Mouse (Mus musculus) layer of hippocampus, postnatal 36 days (tissue): ENCODE measurements around the gene Cntn4. TPM values are rescaled to one million over a fixed set of nuclear protein-coding genes. Genes with fewer than 3 reads are reported as not detected.

Experiments
- DNase-seq, 2 experiments: peaks; one replicate each; pipeline ENCODE4 v3.0.0; 2022
- total RNA-seq, 2 experiments: library from RNA; stranded (reverse); gene quantifications; 2 replicates each; pipeline ENCODE4 v1.2.3; 2021

The Cntn4 gene
- total RNA-seq, 2 experiments from 2014 or later, result 22.0 to 24.1 TPM

DNA sequence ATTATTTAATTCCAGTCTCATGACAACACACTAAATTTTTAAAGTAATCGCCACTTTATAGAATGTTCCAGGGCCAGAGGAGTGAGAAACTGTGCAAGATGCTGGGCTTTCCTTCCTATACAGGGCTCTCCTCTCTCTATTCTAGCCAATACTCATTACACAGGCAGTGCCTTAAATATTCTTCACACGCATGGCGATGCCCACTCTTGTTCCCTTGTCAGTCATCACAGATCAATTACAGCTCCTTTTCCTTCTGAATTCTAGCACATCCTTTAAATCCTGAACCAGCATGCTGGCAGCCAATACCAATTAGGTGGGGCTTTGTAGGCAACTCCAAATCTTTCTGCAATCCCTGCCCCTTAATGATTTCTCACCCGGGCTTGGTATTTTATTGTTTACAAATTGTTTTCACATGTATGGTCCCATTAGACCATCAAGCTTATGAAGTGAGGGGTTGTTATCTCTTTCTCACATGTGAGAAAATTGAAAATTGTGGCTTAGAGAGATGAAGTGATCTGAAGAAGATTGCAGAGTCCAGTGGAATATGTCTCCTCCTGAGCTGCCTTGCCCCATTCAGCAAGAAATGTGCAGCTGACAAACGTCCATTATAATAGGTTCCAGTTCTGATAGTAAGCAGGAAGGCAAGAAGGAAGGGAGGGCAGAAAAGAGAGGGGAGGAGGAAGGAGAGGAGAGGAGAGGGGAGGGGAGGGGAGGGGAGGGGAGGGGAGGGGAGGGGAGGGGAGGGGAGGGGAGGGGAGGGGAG lies 789.0 kb downstream of the Cntn4 start:
- DNase-seq, result no peak

DNA sequence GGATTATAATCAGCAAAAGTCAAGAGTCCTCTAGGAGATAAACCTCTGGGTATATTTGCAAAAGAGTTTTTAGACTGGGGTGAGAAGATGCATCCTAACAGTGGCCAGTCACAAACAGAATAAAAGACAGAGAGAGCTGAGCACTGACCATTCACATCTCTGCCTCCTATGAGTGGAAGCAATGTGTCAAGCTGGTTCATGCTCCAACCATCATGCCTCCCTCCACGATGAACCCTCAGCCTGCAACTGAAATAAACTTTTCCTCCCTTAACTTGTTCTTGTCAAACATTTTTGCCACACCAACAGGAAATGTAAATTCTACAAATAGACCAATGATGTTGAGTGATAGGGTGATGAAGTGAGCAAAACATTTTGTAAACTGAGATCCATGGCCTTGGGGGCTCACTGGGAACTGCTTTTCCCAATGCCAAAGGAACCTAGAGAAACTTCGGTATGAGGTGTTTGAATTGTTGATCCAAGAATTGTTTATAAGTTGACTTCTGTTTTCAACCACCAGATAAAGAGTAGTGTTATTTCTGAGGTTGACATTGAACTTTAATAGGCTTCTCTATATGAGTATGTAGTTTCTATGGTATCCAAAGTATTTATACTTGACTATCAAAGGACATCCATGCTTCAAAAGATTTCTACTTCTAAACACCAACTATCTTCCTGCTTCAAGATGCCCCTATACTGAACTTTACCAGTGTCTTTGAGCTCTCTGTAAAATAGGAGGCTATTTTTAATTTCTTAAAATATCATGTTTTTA lies 794.6 kb downstream of the Cntn4 start:
- no peak for DNase-seq

DNA sequence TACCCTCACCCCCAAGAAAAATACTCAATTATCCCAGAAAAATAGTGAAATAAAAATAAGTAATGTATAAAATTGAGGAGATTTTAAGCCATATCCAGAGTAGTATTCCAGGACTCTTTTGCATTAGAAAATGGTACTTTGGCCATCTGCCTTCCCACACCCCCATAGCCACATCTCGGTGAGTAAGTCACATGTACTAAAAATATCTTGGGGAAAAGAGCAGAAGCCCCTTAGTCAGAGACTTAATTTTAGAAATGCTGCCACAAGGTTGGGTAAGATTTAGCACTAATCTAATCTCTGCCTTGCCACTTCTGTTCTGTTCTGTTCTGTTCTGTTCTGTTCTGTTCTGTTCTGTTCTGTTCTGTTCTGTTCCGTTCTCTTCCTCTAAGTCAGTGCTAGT lies 796.4 kb downstream of the Cntn4 start:
- no peak for DNase-seq

DNA sequence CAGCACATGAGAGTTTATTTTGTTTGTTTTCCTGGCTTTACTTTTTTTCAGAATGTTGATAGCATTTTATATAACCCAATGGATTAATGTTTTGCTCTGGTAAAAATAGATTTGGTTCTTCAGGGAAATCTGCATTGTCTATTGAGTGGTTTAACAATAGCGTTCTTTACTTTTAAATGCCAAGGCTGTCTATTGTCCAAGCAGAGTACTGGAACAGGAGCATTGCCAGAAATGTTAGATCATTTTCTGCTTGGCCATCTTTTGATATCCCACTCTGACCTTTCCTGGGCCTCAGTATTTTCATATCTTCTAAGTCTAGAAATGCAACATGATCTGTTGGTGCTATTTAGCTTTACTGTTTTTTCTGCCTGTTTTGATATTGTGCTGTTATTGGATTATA lies 804.1 kb downstream of the Cntn4 start:
- DNase-seq, result no peak

DNA sequence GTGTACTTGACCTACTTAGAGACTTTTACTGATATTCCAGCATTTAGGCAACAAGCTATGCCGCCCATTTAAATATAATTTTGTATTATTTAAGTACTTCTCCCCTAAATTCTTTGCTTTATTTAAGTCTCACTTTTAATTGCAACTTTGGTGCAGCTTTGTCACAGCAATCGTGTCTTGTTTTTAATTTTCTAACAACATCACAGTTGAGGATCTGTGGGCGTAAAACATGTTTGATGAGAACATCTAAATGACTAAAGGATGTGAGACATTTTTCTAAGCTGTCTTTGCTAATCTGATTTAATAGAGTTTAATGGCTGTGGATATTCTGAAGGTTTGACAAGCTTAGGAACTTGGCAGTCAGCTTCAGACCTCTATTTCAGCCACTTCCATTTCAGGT lies 818.8 kb downstream of the Cntn4 start:
- no peak for DNase-seq

DNA sequence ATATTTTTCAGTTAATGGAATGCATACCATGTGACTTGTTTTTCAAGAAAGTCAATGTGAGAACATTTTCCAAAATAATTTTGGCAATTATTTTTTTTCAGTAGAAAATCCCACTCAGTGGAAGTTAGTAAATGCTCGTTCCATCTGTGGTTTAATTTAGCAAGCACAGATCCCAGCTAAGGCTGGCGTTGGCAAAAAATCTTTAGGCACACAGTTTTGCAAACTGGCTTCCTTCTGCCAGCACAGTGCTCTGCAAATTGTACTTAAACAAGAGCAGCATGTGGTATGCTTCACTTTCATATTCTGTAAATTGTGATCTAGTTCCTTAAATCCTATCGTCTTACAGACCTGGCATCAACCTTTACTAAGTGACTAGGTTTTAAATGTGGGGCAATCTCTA lies 821.7 kb downstream of the Cntn4 start:
- DNase-seq, result peak; percentile 50 to 61

DNA sequence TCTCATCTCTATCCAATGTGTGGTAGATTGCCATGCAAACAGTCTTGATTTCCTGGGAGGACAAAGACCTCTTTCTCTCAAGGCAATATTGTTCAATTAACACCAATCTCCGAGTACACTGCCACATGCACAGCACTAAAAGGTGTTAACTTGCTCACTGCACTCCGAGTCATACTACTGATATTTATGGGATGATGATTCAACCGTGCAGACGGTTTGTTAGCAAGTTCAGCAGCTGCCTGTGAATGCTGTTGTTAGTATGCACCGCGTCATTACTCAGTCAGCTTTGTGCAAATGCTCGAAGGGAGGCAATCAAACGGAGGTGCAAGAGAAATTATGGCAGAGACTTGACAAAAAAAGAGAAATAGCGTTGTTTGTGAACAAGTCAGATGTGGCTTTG lies 826.5 kb downstream of the Cntn4 start:
- DNase-seq, result peak in 1 of 2 experiments; percentile 24

DNA sequence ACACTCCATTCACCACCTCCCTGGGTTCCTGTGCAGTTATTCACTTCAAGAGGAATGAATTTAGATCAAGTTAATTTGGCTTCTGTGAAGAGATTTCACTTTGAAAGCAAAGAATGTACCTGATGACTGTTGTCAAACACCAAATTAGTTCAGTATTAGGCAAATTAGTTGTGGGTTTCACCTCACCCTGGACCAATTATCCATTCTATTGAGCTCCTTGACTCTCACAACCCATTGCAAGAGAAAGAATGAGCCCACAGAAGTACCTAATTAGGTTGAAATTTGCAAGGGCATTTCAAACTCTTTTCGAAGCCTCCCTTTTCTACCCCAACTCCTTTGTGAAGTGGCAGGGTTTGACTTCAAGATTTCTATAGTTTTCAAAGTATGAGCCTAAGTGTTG lies 842.9 kb downstream of the Cntn4 start:
- DNase-seq, result no peak

DNA sequence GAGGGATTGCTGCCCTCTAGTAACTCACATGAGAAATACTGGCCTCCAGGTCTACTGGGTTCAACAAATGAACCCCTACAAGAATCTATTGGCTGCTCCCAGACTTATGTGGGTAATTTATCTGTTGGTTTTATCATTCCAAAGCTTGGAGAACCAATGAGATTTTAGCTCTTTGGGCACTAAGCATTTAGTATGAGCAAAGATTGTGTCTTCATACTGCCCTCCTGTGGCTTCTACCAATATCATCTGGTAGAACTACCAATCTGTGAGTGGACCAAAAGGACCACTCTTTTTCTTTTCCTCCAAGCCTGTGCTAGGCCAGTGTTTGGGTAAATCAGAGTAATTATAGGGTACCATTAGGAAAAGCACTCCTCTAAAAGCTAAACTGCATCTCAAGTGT lies 866.0 kb downstream of the Cntn4 start:
- DNase-seq, result no peak

DNA sequence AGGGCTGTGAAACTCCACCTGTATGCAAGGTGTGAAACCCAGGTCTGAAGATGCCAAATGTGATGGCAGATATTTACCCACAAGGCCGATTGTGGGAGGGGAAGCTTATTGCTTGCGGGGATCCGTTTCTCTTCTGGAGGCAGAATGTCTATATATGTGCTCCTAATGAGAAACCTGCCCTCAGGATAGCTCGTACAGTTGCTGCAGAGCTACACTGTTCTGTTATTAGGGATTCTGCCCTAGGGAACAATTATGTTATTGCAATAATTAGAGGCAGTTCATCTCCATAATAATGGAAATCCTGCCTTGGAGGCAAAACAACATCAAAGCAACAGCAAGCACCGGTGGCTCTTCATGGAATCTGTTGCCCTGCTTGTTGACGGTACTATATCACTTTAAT lies 884.2 kb downstream of the Cntn4 start:
- no peak for DNase-seq

DNA sequence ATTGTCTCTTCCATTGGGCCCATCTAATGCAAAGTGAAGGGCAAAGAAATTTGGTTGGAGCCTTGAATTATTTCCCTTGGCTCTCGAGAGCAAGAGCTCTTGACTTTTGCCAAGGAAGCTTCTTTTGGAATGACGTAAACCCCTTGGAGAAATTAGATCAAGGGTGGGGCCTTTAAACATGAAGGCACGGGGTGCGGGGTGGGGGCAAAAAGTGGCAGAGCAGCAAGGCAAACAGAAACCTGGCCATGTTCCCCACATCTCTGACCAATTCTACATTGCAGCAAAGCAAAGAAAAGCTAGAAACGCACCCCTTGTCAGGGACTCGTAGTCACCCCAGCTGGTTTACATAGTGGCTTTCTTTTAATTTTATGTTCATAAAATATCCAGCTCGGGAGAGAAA lies 887.9 kb downstream of the Cntn4 start:
- DNase-seq, result no peak

DNA sequence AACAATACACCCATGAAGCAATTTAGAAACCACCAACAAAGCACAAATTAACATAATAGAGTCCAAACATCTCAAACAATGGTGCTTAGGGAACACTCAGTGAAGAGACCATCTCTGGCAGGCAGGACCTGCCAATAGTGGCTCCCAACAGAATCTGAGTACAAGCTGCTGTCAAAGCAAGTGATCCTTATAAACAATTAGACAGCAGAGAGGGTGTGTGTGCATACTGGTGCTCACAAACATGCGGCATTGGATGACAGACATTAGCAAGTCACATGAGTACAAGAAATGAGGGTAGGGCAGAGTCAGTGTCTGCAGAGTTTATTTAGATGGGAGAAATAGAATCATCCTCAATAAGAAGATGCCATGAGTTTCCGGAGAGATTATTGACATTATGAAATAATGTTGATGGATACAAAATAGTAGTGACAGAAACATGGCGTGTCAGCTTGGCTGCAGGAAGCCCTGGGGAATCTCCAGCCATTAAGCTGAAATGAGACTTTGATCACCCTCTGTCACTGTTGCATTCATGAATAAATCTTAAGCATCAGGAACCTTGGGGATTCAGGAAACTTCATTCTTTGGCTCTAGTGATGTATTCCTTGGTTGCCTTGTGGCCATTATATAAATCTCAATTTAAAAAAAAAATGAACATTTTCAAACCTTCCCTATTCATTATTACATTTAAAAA lies 888.5 kb downstream of the Cntn4 start:
- no peak for DNase-seq

DNA sequence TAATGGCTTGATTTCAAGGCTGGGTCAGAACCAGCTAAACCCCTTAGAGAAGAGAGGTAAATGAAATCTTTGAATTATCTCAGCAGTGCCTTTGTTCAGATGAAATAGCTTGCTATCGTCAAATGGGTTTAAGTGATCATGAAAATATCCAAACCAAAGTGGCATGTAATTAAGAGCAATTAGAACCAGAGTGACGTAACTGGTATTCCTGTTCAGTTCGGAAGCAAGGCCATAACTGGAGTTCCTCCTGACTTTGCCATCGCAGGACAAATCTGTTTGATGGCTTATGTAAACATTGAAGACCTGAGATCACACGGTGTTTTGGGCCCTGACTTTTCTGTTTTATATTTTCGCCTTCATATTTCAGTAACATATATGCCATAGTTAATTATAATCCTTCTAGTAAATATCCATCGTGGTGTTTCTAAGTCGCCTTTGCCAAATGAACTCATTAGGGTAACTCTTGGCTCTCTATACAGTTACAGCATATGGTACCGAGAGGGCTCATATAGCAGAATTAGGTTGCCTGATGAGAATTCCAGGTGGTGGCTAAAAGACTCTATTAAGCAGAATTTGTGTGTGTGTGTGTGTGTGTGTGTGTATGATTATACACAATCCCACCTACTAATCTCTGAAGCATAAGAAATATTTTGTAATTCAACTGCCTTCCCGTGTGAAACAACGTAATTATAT lies 889.6 kb downstream of the Cntn4 start:
- DNase-seq, result no peak

DNA sequence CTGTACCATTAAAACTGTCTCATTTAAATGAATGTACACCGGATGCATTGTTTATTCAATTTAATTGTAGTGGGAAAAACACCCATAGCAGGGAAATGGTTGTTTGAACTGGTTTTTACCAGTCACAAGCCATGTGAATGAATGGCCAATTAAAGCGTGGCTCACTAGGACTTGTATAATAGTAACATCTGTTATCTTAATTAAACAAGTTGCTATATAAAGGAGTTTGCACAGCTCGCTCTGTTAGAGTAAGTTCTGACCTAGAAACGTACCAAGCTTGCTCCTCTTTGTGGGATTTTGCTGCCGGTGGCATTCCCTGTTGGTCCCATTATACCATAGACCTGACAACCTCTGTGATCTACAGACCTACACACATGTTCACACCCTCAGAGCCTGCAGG lies 902.7 kb downstream of the Cntn4 start:
- DNase-seq, result no peak

DNA sequence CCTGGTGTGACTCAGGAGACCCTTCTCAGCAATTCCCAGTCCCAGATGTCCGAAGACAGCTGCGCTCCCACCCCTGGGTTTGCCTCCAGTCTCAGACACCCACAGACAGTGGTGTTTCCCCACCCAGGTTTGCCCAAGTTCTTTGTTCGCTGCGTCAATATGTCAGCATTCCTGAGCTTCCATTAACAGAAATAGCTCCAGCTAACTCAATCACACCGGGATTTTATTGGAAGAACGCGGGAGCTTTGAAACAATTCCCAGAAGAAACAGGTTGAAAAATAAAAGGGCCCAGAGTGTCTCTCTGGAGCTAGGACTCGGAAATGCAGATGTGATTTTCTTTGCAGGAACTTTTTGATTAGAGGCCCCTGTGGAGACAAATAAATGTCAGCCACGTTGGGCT lies 916.3 kb downstream of the Cntn4 start:
- no peak for DNase-seq

DNA sequence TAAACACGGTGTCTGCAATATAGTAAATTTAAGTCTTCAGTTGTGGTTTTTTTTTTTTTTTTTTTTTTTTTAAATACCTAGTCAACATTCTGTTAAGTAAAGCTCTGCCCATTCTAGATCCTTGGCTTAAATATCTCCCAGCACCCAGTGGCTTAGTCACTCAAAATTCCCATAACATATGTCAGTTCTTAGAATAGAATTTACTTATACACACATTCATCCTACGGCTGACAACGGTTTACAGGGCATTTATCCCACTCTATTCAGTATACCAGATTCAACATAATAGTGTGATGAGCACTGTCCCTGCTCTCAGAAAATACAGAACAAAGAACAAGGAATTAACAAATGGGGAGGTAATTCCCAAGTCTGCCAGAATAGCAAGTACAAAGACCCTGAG lies 939.6 kb downstream of the Cntn4 start:
- no peak for DNase-seq

DNA sequence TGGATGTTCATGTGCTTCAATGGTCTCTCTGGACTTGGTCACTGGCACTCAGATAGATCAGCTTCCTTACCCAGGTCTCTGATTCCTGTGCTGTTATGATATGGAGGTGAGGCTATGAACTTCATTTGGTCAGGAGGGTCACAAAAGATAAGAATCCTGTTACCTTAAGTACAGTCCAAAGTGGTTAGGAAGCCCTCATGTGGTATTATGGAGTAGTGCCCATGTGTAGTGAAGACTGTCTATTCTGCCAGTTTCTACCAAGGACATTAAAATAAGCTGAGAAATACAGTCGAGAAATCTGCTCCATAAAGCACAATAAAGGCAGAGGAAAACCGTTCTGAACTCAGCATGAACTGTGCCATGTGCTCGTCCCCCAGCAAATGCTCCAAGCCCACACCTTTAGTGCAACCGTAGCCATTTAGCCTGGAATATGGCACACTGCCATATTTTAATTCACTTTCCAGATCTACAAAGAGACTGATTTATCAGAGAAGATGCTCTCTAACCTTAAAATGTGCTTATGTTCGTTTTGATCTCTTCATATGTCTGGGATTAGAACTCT lies 943.8 kb downstream of the Cntn4 start:
- DNase-seq, result no peak

DNA sequence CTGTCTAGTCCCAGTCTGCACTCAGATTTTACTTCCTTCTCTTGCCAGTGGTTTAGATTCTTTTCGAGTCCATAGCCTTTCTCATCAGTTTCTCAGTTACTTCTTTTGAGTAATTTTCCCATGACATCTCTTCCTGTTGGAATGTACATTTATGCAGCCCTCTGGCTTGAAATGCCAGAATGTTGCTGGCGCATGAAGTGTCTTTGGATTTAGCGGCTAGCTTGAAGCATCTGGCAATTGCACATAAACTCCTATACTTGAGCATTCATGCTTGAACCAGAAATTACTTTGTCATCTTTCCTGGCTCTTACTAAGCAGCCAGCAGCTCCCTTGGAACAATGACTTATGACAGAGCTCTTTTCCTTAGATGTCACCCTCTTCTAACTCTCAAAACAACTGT lies 965.6 kb downstream of the Cntn4 start:
- DNase-seq, result no peak

DNA sequence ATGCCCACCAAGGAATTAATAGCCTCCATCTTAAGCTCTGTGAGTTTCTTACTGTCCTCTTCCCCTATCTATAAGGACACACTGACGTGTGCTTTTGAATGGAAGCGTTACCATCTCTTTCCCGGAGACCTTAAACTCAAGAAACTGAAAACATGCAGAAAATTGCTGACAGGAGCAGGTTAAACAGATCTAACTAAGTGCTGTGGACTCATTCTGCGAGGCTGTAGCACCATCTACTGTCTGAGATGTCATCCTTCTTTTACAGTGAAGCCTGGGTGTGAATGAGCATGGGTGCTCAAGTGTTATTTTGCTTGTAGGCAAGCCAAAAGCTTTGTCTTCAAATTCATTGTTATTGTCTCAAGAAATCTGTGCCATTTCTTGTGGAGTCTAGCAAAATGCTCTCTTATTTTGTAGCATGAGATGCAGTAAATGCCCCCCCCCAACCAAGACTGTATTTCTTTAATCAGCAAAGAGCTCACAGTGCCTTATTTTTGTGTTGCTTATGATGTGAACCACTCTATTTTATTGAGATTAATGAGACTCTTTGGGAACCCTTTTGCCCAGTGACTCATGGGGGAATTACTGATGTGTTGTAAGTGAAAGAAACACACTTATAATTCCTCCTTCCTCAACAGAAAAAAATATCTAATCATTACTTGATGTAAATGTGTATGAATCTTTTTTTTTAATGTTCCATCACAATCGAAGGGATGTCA lies 968.2 kb downstream of the Cntn4 start:
- peak; percentile 22 to 50 for DNase-seq

DNA sequence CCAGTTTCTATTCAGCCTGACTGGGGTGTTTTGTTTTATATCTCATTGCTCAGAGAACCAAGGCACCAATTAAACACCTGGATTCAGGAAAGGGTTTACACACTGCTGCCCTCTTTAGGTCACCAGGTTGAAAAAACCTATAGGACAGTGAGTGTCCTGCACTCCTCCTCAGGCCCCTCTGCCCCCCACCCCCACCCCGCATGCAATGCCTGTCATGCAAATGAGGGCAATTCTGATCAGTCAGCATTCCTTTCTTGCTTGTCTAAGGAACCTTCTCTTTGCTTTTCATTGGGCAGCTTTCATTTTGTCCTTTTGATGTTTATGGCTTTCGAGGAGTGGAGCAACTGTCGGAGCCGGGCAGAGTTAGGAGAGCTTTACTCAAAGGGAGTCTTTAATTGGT lies 969.5 kb downstream of the Cntn4 start:
- no peak for DNase-seq

DNA sequence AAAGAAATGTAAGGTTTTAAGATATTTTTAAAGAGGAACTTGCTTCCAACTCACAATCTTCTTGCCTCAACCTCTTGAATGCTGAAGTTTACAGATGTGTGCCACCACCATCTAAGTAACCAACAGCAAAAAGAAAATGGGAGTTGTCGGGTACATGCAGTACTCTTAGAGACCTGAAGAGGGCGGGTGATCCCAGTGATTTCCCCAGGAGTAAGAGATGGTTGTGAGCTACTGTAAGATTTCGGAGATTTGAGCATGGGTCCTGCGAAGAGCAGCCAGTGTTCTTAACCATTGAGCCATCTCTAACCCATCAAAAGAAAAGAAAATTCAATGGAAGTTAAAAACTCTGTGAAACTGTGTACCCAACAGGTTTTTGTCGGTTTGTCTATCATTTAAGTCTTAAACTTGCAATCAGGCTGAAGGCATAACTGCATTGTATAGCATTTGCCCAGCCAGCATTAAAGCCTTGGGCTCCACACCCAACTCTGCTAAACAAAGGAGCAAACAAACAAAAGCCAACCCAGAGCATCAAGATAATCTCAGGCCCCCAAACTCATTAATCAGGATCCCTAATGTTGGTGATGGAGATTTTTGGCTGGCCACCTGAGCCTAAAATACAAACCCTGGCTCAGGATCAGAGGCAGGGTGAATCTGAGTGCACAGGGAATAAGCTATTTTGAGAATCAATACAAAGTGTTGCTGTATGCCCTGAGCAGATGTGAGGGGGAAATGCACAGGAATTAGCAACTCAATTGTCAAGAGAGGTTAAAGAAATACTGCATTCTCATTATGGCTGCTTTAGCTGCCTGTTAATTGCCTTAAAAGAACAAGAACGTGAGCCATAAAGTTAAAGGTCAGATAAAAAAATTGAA lies 986.6 kb downstream of the Cntn4 start:
- DNase-seq, result peak; percentile 12 to 40
